Mouse (Mus musculus): ENCODE results near the gene Hist1h2bf.

DNA sequence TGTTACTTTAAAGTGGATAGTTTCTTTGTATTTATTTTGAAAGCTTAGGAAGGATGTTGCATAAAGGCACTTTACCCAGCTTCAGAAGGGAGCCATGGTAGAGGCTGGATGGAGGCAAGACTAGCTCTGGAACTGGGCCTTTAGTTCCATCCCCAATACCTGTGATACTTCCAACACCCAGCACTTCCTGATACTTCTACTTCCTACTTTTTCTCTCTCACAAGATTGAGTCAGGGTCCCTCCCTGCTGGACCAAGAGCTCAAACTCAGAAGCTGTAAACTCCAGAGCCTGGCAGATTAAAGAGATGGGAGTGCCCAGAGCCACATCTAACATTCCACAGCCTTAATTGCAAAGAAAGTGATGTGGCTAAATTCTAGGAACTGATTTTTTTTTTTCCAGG, 10.3 kb upstream of the Hist1h2bf start:
- TF ChIP-seq CTCF (IDR thresholded peaks at IDR 0.05; ENCODE audit: low read depth), result no peak
- 0 out of 2 replicates have a peak, but pooled peaks have one; percentile 10 for TF ChIP-seq EP300 (IDR thresholded peaks at IDR 0.05; ENCODE audit: low read depth)

All from liver, embryonic 14.5 days (tissue).